Mouse (Mus musculus) regulatory T cell (primary cell): ENCODE measurements at regions not wholly inside any gene's neighbourhood (a gene's known extent, or its start where the extent isn't known, plus 50 kb on each side); places are given as distances from the start of the nearest gene placed in this dataset.

ENCODE experiments used
- in situ Hi-C: fragments of 300-600 bp; cut with MboI, MseI; formaldehyde crosslinking; loops from one replicate; pipeline ENCODE4 v1.15.1; 2025; ENCODE audit warnings: high pct_unique_total_duplicates

- in situ Hi-C loops = loop anchor here (25.0 kb wide), 2 partner anchors 1677 to 1777 kb away; no protein-coding TSS in a partner anchor
These were observed 120.8 kb upstream of the Thumpd2 start for GRCm38 (mm10) chr17:81185685-81186084.

- in situ Hi-C loops = loop anchor here (25.0 kb wide), 2 partner anchors 1681 to 1781 kb away; no protein-coding TSS in a partner anchor
These were observed 116.0 kb upstream of the Thumpd2 start for GRCm38 (mm10) chr17:81180813-81181424.

- in situ Hi-C loops = loop anchor here (25.0 kb wide), 2 partner anchors 1686 to 1786 kb away; no protein-coding TSS in a partner anchor
These were observed 111.4 kb upstream of the Thumpd2 start for GRCm38 (mm10) chr17:81176306-81176705.

DNA sequence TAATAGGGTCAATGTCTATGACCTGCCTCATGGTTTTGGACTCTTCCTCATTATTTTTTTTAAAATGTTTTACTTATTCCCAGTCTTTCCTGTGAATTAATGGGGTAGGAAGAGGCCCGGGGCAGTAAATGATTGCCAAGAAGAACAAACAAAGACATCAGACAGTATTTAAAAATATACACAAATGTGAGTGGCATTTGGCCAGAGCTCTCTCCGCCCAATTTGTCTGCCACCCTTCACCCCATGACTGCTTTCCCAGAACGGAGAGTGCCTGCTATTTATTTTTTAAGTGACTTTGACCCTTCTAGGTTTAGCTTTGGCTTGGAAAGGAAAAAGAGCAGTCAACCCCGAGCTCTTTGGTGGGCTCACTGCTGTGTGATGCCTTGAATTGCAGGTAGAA, 111.0 kb upstream of the Thumpd2 start:
- in situ Hi-C loops = loop anchor here (25.0 kb wide), 2 partner anchors 1686 to 1786 kb away; no protein-coding TSS in a partner anchor

DNA sequence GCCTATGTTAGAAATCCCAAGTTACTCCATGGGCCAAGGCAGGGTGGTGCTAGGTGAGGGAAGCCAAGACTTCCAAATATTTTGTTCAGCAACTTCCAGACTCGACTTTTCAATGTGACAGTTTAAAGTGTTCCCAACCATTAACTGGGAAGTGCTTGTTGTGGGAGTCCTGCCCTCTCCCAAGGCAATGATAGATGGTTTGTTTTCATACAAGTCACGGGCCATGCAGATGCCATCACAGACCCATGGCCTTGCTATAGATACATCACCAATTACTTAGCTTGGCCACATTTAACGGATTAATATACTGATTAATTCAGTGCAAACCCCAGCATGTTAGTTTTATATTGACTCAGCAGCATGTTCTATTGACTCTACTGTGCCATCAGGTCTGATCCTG, 108.1 kb upstream of the Thumpd2 start:
- in situ Hi-C loops = no loop called here

- in situ Hi-C loops = no loop called here
These were observed 104.2 kb upstream of the Thumpd2 start for GRCm38 (mm10) chr17:81169118-81169517.

DNA sequence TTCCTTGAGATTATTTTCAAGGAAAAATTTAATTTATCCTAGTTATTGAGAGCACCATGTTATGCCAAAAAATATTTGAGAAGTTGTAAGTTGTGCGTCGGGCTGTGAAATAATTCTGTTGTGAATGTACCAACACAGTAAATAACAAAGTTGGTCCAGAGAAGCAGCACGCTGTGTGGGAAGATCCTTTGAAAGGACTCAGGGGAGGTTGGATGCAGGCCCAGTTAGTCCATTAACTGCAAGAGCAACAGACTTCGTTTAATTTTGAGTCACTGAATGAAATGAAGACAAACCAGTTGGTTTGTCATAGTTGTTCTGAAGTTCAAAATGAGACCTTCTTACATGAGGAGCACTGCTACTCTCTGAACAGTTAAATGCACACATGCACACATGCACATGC, 85.8 kb upstream of the Thumpd2 start:
- in situ Hi-C loops = no loop called here

DNA sequence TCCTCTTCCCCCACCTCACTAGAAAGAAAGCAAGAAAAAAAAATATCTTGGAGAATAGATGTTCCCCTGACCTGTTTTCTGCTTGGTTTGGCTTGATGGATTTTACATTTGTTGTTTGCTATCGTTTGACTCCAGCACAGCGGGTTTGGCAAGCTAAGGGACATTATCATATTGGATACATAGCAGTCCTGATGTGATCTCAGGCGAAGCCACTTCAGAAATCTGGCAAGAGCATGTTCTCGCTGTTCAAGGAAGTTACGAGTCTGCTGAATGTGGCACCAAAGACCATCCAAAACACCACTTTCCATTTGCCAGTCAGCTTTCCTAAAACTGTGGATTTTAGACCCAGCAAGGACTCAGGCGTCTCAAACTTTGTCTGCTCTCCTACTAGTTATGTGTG, 69.8 kb upstream of the Thumpd2 start:
- in situ Hi-C loops = no loop called here

GRCm38 (mm10) chr17:81133227-81133626, 68.3 kb upstream of the Thumpd2 start:
- in situ Hi-C loops = no loop called here
